Mouse (Mus musculus): Measurements from ENCODE around the gene Gm16867. TPM values are rescaled to one million over a fixed set of nuclear protein-coding genes. Genes with fewer than 3 reads are reported as not detected.
"Not testable (repeated sequence)": the region's sequence is repeated elsewhere in the genome, so short reads cannot be mapped to it uniquely, and the experiment has no call there.

The Gm16867 gene
- polyA plus RNA-seq, 1 experiment from 2014 or later, result not detected

DNA sequence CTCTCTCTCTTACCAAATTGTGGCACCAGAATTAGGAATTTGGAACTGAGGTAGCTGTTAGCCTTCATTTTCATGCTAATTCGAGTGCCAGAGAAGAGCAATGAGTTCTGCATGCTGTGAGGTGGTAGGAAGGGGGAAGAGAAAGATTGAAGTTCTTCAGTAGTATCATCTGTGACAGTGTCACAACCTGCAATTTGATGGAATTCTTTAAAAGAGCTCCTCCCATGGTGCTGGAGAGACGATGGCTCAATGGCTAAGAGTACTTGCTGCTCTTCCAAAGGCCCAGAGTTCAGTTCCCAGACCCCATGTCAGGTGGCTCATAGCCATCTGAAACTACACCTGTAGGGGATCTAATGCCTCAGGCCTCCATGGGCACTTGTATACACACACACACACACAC lies 9.3 kb upstream of the Gm16867 start, which contains the start of gene Gm27179:
TSS of gene Gm27179 (minus strand) at position 101 of the 400 bp plus-strand sequence.
- H3K27me3 ChIP-seq (replicated peaks; ENCODE audit: control insufficient read depth, insufficient read depth, low read length); H3K4me2 ChIP-seq (ENCODE audit: low read length); H3K4me1 ChIP-seq (ENCODE audit: control insufficient read depth, insufficient read depth, low read depth, low read length); H3K9ac ChIP-seq (ENCODE audit: low read depth, low read length); ATAC-seq; H3K27ac ChIP-seq (ENCODE audit: low read depth, low read length); H3K36me3 ChIP-seq (ENCODE audit: control insufficient read depth, insufficient read depth, low read length); H3K4me3 ChIP-seq (ENCODE audit: low read length); H3K9me3 ChIP-seq (ENCODE audit: control insufficient read depth, low read length): not testable (repeated sequence)
- no CpG with 5 or more reads among the region's 2 CpGs for WGBS

DNA sequence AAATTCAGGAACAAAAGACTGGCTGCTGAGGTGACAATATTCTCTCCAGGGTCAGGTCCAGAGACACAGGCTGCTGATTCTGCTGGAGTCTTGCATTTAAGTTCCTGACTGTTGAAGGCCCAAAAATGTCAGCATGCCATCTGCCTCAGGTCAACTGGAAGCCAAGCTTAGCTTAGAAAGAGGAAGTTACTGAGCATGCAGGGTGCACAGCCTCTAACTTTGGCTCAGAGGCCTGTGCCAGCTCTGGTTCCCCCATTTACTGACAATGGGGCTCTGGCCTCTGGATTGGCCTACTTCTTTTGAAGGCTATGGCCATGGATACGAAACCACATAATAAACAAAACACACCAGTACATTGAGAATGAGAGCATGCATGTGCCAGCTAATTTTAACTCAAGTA lies 3.8 kb upstream of the Gm16867 start:
- not testable (repeated sequence) for H3K9me3 ChIP-seq (ENCODE audit: control insufficient read depth, low read length); H3K4me2 ChIP-seq (ENCODE audit: low read length); H3K27me3 ChIP-seq (replicated peaks; ENCODE audit: control insufficient read depth, insufficient read depth, low read length); H3K4me1 ChIP-seq (ENCODE audit: control insufficient read depth, insufficient read depth, low read depth, low read length); ATAC-seq; H3K27ac ChIP-seq (ENCODE audit: low read depth, low read length); H3K4me3 ChIP-seq (ENCODE audit: low read length); H3K9ac ChIP-seq (ENCODE audit: low read depth, low read length); H3K36me3 ChIP-seq (ENCODE audit: control insufficient read depth, insufficient read depth, low read length)
- WGBS, result no CpG with 5 or more reads among the region's 1 CpGs

DNA sequence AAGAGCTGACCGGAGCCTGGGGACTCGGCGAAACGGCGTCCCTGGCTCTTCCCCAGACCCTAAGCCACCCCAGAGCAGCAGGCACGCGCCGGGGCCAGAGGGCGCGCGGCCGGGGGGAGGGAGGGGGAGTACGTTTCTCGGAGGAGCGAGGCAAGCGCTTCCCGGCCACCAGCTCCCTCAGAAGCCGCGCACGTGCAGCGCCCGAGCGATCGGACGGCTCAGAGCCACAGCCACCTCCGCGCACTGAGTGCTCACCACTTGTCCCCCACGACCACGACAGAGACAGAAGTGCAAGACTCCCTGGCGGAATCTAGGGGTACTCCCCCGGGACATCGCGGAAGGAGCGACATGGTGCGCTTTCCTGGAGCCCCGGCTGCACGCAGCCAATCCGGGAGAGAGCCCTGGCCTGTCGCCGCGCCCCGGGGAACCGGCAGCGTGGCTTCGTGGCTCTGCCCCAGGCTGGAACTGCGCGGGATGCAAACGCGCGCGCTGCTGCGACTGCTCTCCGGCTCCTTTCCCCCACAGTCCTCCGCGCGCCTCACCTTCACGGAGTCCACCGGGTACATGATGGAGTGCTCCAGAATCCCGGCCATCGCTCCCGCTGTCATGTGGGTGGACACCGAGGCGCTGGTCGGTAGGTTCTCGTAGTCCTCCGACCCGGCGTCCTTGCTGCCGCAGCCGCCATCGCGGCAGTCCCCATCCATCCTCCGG lies 567 bp downstream of the Gm16867 start:
- H3K4me2 ChIP-seq (ENCODE audit: low read length); H3K27me3 ChIP-seq (replicated peaks; ENCODE audit: control insufficient read depth, insufficient read depth, low read length); H3K9me3 ChIP-seq (ENCODE audit: control insufficient read depth, low read length); H3K4me1 ChIP-seq (ENCODE audit: control insufficient read depth, insufficient read depth, low read depth, low read length); H3K9ac ChIP-seq (ENCODE audit: low read depth, low read length); H3K4me3 ChIP-seq (ENCODE audit: low read length); H3K36me3 ChIP-seq (ENCODE audit: control insufficient read depth, insufficient read depth, low read length); H3K27ac ChIP-seq (ENCODE audit: low read depth, low read length): not testable (repeated sequence)
- WGBS, result no CpG with 5 or more reads among the region's 73 CpGs
- ATAC-seq, result peak; percentile 84

DNA sequence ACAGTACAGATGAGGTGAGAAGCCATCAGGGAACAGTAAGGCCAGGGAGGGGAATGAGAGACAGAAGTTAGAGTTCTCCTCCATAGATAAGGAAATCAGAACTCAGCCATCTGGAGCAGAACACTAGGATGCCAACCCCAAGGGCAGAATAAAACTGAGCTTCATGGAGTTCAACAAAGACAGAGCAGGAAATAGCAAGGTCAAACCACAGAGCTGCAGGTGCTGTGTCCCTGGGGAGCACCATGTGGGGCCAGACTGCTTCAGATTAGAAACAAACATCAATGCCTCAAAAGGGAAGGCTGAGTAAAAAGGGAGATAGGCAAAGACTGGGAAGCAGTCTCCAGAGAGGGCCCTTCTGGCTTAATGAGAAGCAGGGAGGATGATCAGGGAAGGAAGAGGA lies 6.9 kb downstream of the Gm16867 start:
- not testable (repeated sequence) for H3K27ac ChIP-seq (ENCODE audit: low read depth, low read length); H3K36me3 ChIP-seq (ENCODE audit: control insufficient read depth, insufficient read depth, low read length); ATAC-seq; H3K27me3 ChIP-seq (replicated peaks; ENCODE audit: control insufficient read depth, insufficient read depth, low read length); H3K4me2 ChIP-seq (ENCODE audit: low read length); H3K4me1 ChIP-seq (ENCODE audit: control insufficient read depth, insufficient read depth, low read depth, low read length); H3K9ac ChIP-seq (ENCODE audit: low read depth, low read length); H3K9me3 ChIP-seq (ENCODE audit: control insufficient read depth, low read length); H3K4me3 ChIP-seq (ENCODE audit: low read length)

DNA sequence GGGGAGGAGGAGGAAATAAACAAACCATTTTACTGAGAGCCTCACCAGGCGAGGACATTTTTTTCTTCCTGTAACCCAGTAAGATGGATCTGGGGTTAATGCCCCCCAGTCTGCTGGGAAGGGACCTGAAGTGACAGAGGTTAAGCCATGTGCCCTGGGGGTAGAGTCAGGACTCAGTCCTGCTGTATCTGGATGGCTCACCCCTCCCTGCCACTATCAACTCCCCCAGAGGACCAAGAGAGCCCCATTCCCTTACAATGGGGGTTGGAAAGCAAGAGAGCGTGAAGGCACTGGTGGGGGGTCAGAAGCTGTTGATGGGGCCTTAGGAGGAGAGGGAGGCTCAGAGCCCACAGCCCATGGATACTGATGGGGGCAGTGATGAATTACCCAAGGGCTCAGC lies 8.2 kb downstream of the Gm16867 start:
- WGBS, result no CpG with 5 or more reads among the region's 2 CpGs
- H3K27me3 ChIP-seq (replicated peaks; ENCODE audit: control insufficient read depth, insufficient read depth, low read length); ATAC-seq; H3K36me3 ChIP-seq (ENCODE audit: control insufficient read depth, insufficient read depth, low read length); H3K4me1 ChIP-seq (ENCODE audit: control insufficient read depth, insufficient read depth, low read depth, low read length); H3K27ac ChIP-seq (ENCODE audit: low read depth, low read length); H3K9me3 ChIP-seq (ENCODE audit: control insufficient read depth, low read length); H3K9ac ChIP-seq (ENCODE audit: low read depth, low read length); H3K4me3 ChIP-seq (ENCODE audit: low read length); H3K4me2 ChIP-seq (ENCODE audit: low read length): not testable (repeated sequence)

DNA sequence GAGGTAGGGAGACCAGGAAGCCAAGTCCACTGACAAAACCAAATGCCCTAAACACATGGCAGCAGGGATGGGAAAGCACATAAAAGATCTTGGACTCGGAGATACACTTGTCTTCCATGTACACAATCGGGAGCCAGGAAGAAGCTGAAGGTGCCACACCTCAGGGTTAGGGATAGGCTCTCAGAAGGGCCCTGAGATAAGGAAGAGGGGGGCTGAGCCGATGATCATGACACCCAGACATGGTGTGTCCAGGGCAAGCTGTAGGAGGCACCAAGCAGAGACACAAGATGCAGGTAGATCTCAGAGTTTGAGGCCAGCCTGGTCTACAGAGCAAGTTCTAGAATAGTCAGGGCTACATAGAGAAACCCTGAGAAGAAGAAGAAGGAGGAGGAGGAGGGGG lies 8.6 kb downstream of the Gm16867 start:
- not testable (repeated sequence) for H3K4me1 ChIP-seq (ENCODE audit: control insufficient read depth, insufficient read depth, low read depth, low read length); H3K9ac ChIP-seq (ENCODE audit: low read depth, low read length); H3K27ac ChIP-seq (ENCODE audit: low read depth, low read length); H3K4me2 ChIP-seq (ENCODE audit: low read length); ATAC-seq; H3K9me3 ChIP-seq (ENCODE audit: control insufficient read depth, low read length); H3K36me3 ChIP-seq (ENCODE audit: control insufficient read depth, insufficient read depth, low read length); H3K27me3 ChIP-seq (replicated peaks; ENCODE audit: control insufficient read depth, insufficient read depth, low read length); H3K4me3 ChIP-seq (ENCODE audit: low read length)
- WGBS, result no CpG with 5 or more reads among the region's 3 CpGs

DNA sequence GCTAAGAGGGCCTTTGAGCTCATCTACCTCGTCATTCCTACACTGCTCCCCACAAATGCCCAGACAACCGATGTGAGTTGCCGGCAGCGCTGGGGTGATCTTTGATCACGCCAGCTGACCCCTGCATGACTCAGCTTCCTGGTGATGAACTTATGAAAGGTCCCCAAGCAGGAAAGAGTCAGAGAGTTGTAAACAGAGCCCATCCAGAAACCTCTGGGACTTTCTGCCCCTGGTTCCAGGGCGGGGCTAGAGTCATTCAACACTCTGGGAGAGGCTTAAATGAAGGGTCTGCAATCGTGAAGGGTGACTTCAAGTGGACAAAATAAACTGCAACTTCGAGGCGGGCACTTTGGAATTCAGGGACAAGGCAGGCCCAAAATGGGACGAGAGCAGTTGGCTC lies 15.2 kb downstream of the Gm16867 start:
- H3K4me2 ChIP-seq (ENCODE audit: low read length); H3K4me3 ChIP-seq (ENCODE audit: low read length); H3K9ac ChIP-seq (ENCODE audit: low read depth, low read length); H3K27ac ChIP-seq (ENCODE audit: low read depth, low read length); ATAC-seq; H3K4me1 ChIP-seq (ENCODE audit: control insufficient read depth, insufficient read depth, low read depth, low read length); H3K9me3 ChIP-seq (ENCODE audit: control insufficient read depth, low read length); H3K36me3 ChIP-seq (ENCODE audit: control insufficient read depth, insufficient read depth, low read length); H3K27me3 ChIP-seq (replicated peaks; ENCODE audit: control insufficient read depth, insufficient read depth, low read length): not testable (repeated sequence)
- no CpG with 5 or more reads among the region's 10 CpGs for WGBS

DNA sequence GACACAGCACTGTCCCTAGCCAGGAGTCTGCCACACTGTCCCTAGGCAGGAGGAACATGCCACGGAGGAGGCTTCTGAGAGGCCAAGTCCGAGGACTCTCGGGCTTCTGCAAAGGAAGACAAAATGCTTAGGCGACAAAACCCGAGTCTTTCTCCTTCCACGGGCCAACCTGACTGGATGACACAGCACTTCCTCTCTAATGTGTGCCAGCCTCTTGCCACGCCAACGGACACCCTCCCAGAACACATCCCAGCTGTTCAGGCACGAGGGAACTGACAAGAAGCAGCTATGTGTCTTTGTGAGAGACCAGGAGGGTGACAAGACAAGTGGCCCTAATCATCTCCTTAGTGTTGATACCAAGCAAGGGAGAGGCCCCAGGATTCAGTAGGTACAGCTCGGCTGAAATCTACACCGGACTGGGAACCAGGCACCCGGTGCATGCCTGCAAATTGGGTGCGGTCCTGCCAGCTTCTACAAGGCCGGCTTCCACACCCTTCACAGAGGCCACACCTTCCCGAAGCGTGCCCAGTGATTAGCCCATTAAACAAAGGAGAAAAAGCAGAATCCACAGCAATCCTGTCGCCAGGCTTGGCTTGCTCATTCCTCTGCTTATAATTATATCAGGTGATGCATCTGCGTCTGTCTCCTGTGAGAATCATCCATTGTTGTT lies 17.6 kb downstream of the Gm16867 start:
- H3K36me3 ChIP-seq (ENCODE audit: control insufficient read depth, insufficient read depth, low read length); H3K4me2 ChIP-seq (ENCODE audit: low read length); H3K9me3 ChIP-seq (ENCODE audit: control insufficient read depth, low read length); H3K27ac ChIP-seq (ENCODE audit: low read depth, low read length); ATAC-seq; H3K4me3 ChIP-seq (ENCODE audit: low read length); H3K9ac ChIP-seq (ENCODE audit: low read depth, low read length); H3K27me3 ChIP-seq (replicated peaks; ENCODE audit: control insufficient read depth, insufficient read depth, low read length); H3K4me1 ChIP-seq (ENCODE audit: control insufficient read depth, insufficient read depth, low read depth, low read length): not testable (repeated sequence)
- WGBS, result no CpG with 5 or more reads among the region's 18 CpGs

DNA sequence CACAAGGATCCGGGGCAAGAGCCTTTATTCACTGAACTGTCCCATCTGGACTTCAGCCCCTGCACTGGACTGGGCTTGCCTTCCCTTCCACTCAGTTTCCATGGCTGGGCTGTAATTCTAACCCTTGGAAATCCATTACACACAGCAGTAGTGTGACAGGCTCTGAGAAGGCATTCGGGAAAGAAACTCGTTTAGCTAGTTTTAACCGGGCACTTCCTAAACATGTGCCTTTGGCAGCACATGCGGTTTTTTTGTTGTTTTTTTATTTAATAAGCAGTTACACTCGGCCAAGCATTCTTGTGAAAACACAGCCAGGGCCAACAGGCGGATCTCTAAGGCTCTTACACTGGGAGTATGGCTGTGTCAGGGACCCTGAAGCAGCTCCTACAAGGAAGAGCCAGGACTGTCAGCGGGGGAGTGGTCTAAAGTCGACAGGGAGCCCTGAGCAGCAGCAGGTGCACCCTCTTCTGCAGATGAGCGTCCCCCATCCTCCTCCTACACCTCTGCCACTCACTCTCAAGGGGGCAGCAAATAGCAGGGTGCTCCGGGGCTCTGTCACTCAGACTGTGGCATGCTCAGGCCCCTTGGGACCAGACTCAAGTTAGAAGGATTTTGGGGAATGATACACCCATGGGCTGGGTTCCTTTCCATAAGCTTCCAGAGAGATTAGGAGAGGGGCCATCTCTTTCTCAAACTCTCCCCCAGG lies 29.1 kb downstream of the Gm16867 start:
- H3K27me3 ChIP-seq (replicated peaks; ENCODE audit: control insufficient read depth, insufficient read depth, low read length); ATAC-seq; H3K36me3 ChIP-seq (ENCODE audit: control insufficient read depth, insufficient read depth, low read length); H3K27ac ChIP-seq (ENCODE audit: low read depth, low read length); H3K9me3 ChIP-seq (ENCODE audit: control insufficient read depth, low read length); H3K4me2 ChIP-seq (ENCODE audit: low read length); H3K9ac ChIP-seq (ENCODE audit: low read depth, low read length); H3K4me1 ChIP-seq (ENCODE audit: control insufficient read depth, insufficient read depth, low read depth, low read length); H3K4me3 ChIP-seq (ENCODE audit: low read length): not testable (repeated sequence)
- WGBS, result no CpG with 5 or more reads among the region's 11 CpGs
